Mouse (Mus musculus) megakaryocyte, adult 5-6 weeks (primary cell): ENCODE measurements around the gene Gabarap. TPM values are rescaled to one million over a fixed set of nuclear protein-coding genes. Genes with fewer than 3 reads are reported as not detected.
"Not testable (repeated sequence)": the region's sequence is repeated elsewhere in the genome, so short reads cannot be mapped to it uniquely, and the experiment has no call there.

Experiments
- ATAC-seq: 2 replicates; pipeline ENCODE4 v1.8.0; 2016; ENCODE audit warnings: mild to moderate bottlenecking, inconsistent platforms; ENCODE audit not compliant: poor library complexity, severe bottlenecking
- total RNA-seq, 2 experiments: library from RNA; stranded (forward) in 1 of 2; stranded (reverse) in 1 of 2; fragments of 153-499, 151-499 nt in 1 of 2; fragments of 221-1000, 200-1000 nt in 1 of 2; gene quantifications; 2 replicates each; pipeline versions ENCODE4 v1.2.3 to v1.2.4; 2015 to 2017

The Gabarap gene
- total RNA-seq, 2 experiments from 2014 or later: 599 to 843 TPM

- no peak for ATAC-seq
Measured at GRCm38 (mm10) chr11:69998567-69999491, 7.9 kb downstream of the Gabarap start.

GRCm38 (mm10) chr11:69999666-70000065, 8.7 kb downstream of the Gabarap start:
- no peak for ATAC-seq

GRCm38 (mm10) chr11:70000396-70000898, 9.5 kb downstream of the Gabarap start, which contains the start of gene Dvl2:
TSS of gene Dvl2 (plus strand) at chr11:70000595.
- peak; percentile 61 for ATAC-seq

GRCm38 (mm10) chr11:70001159-70001558, 10.2 kb downstream of the Gabarap start:
- no peak for ATAC-seq

- ATAC-seq: no peak
Measured at GRCm38 (mm10) chr11:70001865-70002264, 10.9 kb downstream of the Gabarap start.

GRCm38 (mm10) chr11:70002471-70002870, 11.5 kb downstream of the Gabarap start:
- ATAC-seq: no peak

GRCm38 (mm10) chr11:70005521-70005920, 14.6 kb downstream of the Gabarap start:
- ATAC-seq: no peak; the same call in 1 of the 2 replicates

GRCm38 (mm10) chr11:70010033-70010432, 19.1 kb downstream of the Gabarap start:
- ATAC-seq: no peak

- ATAC-seq: no peak
Measured at GRCm38 (mm10) chr11:70010548-70010947, 19.6 kb downstream of the Gabarap start.

GRCm38 (mm10) chr11:70010961-70011360, 20.0 kb downstream of the Gabarap start:
- ATAC-seq: no peak

GRCm38 (mm10) chr11:70012931-70013330, 22.0 kb downstream of the Gabarap start:
- no peak for ATAC-seq

GRCm38 (mm10) chr11:70013408-70013807, 22.5 kb downstream of the Gabarap start:
- ATAC-seq: no peak

GRCm38 (mm10) chr11:70014051-70014450, 23.1 kb downstream of the Gabarap start:
- ATAC-seq: no peak

GRCm38 (mm10) chr11:70014880-70015558, 24.1 kb downstream of the Gabarap start, which contains the start of gene Acadvl:
TSS of gene Acadvl (minus strand) at chr11:70015411.
- ATAC-seq: peak; percentile 98

GRCm38 (mm10) chr11:70015677-70016076, 24.7 kb downstream of the Gabarap start:
- no peak for ATAC-seq

GRCm38 (mm10) chr11:70016177-70016576, 25.2 kb downstream of the Gabarap start:
- not testable (repeated sequence) for ATAC-seq

- ATAC-seq: no peak
Measured at GRCm38 (mm10) chr11:70016669-70017068, 25.7 kb downstream of the Gabarap start, which contains the start of gene Dlg4. TSS of gene Dlg4 (plus strand) at chr11:70016942.

GRCm38 (mm10) chr11:70017199-70017767, 26.3 kb downstream of the Gabarap start:
- no peak for ATAC-seq

- no peak for ATAC-seq
Measured at GRCm38 (mm10) chr11:70018131-70018990, 27.4 kb downstream of the Gabarap start.

GRCm38 (mm10) chr11:70019495-70020021, 28.6 kb downstream of the Gabarap start:
- ATAC-seq: no peak
